Mouse (Mus musculus): ENCODE data around the gene Hnrnpa0.
"Not testable (repeated sequence)": the region's sequence is repeated elsewhere in the genome, so short reads cannot be mapped to it uniquely, and the experiment has no call there.

DNA sequence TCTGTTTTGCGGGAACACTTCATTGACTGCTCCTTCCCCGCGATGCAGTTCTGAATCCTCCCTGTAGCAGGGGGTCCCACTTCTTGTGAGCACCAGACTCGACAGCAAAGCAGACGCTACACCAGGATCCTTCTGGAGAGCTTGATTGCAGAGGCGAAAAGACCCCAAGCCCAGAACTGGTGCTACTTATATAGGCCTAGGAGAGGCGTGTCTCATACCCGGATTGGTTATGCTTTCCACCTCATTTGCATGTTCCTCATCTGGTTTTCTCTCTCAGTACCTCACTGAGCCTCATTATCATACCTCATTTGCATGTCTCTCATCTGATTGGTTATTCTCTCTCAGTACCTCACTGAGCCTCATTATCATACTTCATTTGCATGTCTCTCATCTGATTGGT, 18.2 kb upstream of the Hnrnpa0 start:
- TF ChIP-seq CTCF (IDR thresholded peaks at IDR 0.05; ENCODE audit: low read depth); EP300 (optimal IDR thresholded peaks at IDR 0.05): not testable (repeated sequence)

All from stomach, postnatal 0 days (tissue).